Mouse (Mus musculus) olfactory bulb, adult 2 months (tissue): ENCODE results near the gene Mrpl17.

Experiments used
- CTCF ChIP-seq: fragments of 200-500 bp; IDR thresholded peaks from 2 replicates; pipeline ENCODE4 v1.5.1; 2012; ENCODE audit warnings: low read depth, mild to moderate bottlenecking, low read length, moderate library complexity; ENCODE audit not compliant: insufficient read depth
- POLR2A ChIP-seq: fragments of 200-500 bp; IDR thresholded peaks from 2 replicates; pipeline ENCODE4 v1.6.1; 2012; ENCODE audit warnings: mild to moderate bottlenecking, low read depth, low read length, moderate library complexity; ENCODE audit not compliant: insufficient read depth

GRCm38 (mm10) chr7:105802771-105803170 lies 8.1 kb downstream of the Mrpl17 start:
- no peak for TF ChIP-seq CTCF
- TF ChIP-seq POLR2A = no peak
